Mouse (Mus musculus) CH12.LX (cell line): Measurements from ENCODE around the gene Kcnb1. TPM values are rescaled to one million over a fixed set of nuclear protein-coding genes. Genes with fewer than 3 reads are reported as not detected.

ENCODE experiments used
- DNase-seq: peaks from one replicate; pipeline ENCODE4 v3.0.0-alpha.2; 2013; ENCODE audit errors: extremely low read depth
- H3K27ac ChIP-seq: 2 replicates; pipeline ENCODE4 v1.5.1; 2012; ENCODE audit warnings: low read depth, mild to moderate bottlenecking, control low read depth, moderate library complexity; ENCODE audit not compliant: insufficient read depth
- H3K27me3 ChIP-seq: replicated peaks from 2 replicates; pipeline ENCODE3; 2012; ENCODE audit warnings: inconsistent platforms
- H3K36me3 ChIP-seq, 2 experiments: replicated peaks in 1 of 2; 2 replicates each; pipeline versions ENCODE3 to v1.6.1; 2012; ENCODE audit warnings: inconsistent platforms in 1 of 2, low read length in 1 of 2, mild to moderate bottlenecking in 1 of 2, mixed read lengths in 1 of 2, moderate library complexity in 1 of 2; ENCODE audit not compliant: control insufficient read depth in 1 of 2, insufficient read depth in 1 of 2
- H3K4me1 ChIP-seq, 2 experiments: 2 replicates each; pipeline ENCODE4 v1.6.1; 2012; ENCODE audit warnings: inconsistent platforms in 1 of 2, moderate library complexity in 1 of 2; ENCODE audit not compliant: insufficient read depth in 2 of 2, control insufficient read depth in 1 of 2
- H3K4me2 ChIP-seq: 2 replicates; pipeline ENCODE4 v1.6.1; 2012; ENCODE audit warnings: low read depth, mild to moderate bottlenecking, control low read depth; ENCODE audit not compliant: poor library complexity, insufficient read depth, severe bottlenecking
- H3K4me3 ChIP-seq, 3 experiments: fragments of 150-350 bp in 1 of 3; sonication (generic) in 1 of 3; replicated peaks in 1 of 3; 2 replicates each; pipeline versions ENCODE3 to v1.5.1; 2011 to 2012; ENCODE audit warnings: low read depth in 2 of 3, low read length in 2 of 3, mild to moderate bottlenecking in 2 of 3, moderate library complexity in 2 of 3, control low read depth in 1 of 3, improper control_type of control experiment in 1 of 3, inconsistent platforms in 1 of 3, mixed read lengths in 1 of 3; ENCODE audit not compliant: poor library complexity in 1 of 3
- H3K79me2 ChIP-seq: replicated peaks from 2 replicates; pipeline ENCODE4 v1.6.1; 2012; ENCODE audit warnings: mild to moderate bottlenecking, moderate library complexity; ENCODE audit not compliant: control insufficient read depth, poor library complexity, insufficient read depth, severe bottlenecking; ENCODE audit errors: extremely low read depth
- H3K9ac ChIP-seq: 2 replicates; pipeline ENCODE4 v1.6.1; 2012; ENCODE audit warnings: low read depth, mild to moderate bottlenecking, control low read depth, moderate library complexity; ENCODE audit not compliant: insufficient read depth
- H3K9me3 ChIP-seq: replicated peaks from 2 replicates; pipeline ENCODE3; 2012; ENCODE audit warnings: low read length, inconsistent platforms, mixed read lengths
- BHLHE40 ChIP-seq: IDR thresholded peaks from 2 replicates; pipeline ENCODE4 v1.6.1; 2011; ENCODE audit warnings: mild to moderate bottlenecking, low read depth, low read length, improper control_type of control experiment
- CHD1 ChIP-seq: IDR thresholded peaks from 2 replicates; pipeline ENCODE4 v1.6.1; 2012; ENCODE audit warnings: low read depth, low read length, improper control_type of control experiment, inconsistent platforms
- CHD2 ChIP-seq: IDR thresholded peaks from 2 replicates; pipeline ENCODE4 v1.6.1; 2011; ENCODE audit warnings: low read length, improper control_type of control experiment
- E2F4 ChIP-seq: IDR thresholded peaks from 2 replicates; pipeline ENCODE4 v1.6.1; 2011; ENCODE audit warnings: low read depth, low read length, improper control_type of control experiment; ENCODE audit not compliant: insufficient replicate concordance
- ELF1 ChIP-seq: IDR thresholded peaks from 2 replicates; pipeline ENCODE4 v1.6.1; 2014; ENCODE audit warnings: low read depth, mild to moderate bottlenecking, inconsistent platforms, low read length, improper control_type of control experiment
- ETS1 ChIP-seq: conservative IDR thresholded peaks from 2 replicates; pipeline ENCODE4 v1.6.1; 2012; ENCODE audit warnings: low read depth, mild to moderate bottlenecking, inconsistent platforms, low read length, improper control_type of control experiment, moderate library complexity
- GABPA ChIP-seq: IDR thresholded peaks from 2 replicates; pipeline ENCODE4 v1.6.1; 2012; ENCODE audit warnings: low read depth, low read length, improper control_type of control experiment, inconsistent platforms; ENCODE audit not compliant: insufficient replicate concordance
- HCFC1 ChIP-seq: IDR thresholded peaks from 2 replicates; pipeline ENCODE4 v1.6.1; 2012; ENCODE audit warnings: low read depth, mild to moderate bottlenecking, inconsistent platforms, low read length, improper control_type of control experiment
- IRF4 ChIP-seq: IDR thresholded peaks from 2 replicates; pipeline ENCODE4 v1.6.1; 2014; ENCODE audit warnings: low read depth, mild to moderate bottlenecking, inconsistent platforms, low read length, improper control_type of control experiment
- JUN ChIP-seq: IDR thresholded peaks from 2 replicates; pipeline ENCODE4 v1.6.1; 2011; ENCODE audit warnings: low read depth, mild to moderate bottlenecking, low read length, improper control_type of control experiment, moderate library complexity; ENCODE audit not compliant: insufficient read depth
- KAT2A ChIP-seq: IDR thresholded peaks from 2 replicates; pipeline ENCODE4 v1.6.1; 2012; ENCODE audit warnings: low read length, improper control_type of control experiment, inconsistent platforms; ENCODE audit not compliant: insufficient replicate concordance
- MAFK ChIP-seq: IDR thresholded peaks from 2 replicates; pipeline ENCODE4 v1.6.1; 2011; ENCODE audit warnings: low read length, improper control_type of control experiment; ENCODE audit not compliant: insufficient replicate concordance
- MAZ ChIP-seq: IDR thresholded peaks from 2 replicates; pipeline ENCODE4 v1.6.1; 2012; ENCODE audit warnings: low read depth, mild to moderate bottlenecking, inconsistent platforms, low read length, improper control_type of control experiment, moderate library complexity
- MXI1 ChIP-seq: IDR thresholded peaks from 2 replicates; pipeline ENCODE4 v1.6.1; 2011; ENCODE audit warnings: mild to moderate bottlenecking, low read depth, low read length, improper control_type of control experiment
- MYC ChIP-seq: IDR thresholded peaks from 2 replicates; pipeline ENCODE4 v1.6.1; 2011; ENCODE audit warnings: low read depth, mild to moderate bottlenecking, improper control_type of control experiment, low read length
- NRF1 ChIP-seq: IDR thresholded peaks from 2 replicates; pipeline ENCODE4 v1.6.1; 2014; ENCODE audit warnings: low read depth, mild to moderate bottlenecking, inconsistent platforms, low read length, improper control_type of control experiment, moderate library complexity
- POLR2A ChIP-seq: IDR thresholded peaks from 2 replicates; pipeline ENCODE4 v1.6.1; 2011; ENCODE audit warnings: low read depth, mild to moderate bottlenecking, improper control_type of control experiment, low read length
- POLR2AphosphoS2 ChIP-seq: IDR thresholded peaks from 2 replicates; pipeline ENCODE4 v1.6.1; 2011; ENCODE audit warnings: low read depth, low read length, improper control_type of control experiment
- RAD21 ChIP-seq: IDR thresholded peaks from 2 replicates; pipeline ENCODE4 v1.6.1; 2011; ENCODE audit warnings: low read depth, mild to moderate bottlenecking, low read length, improper control_type of control experiment, moderate library complexity
- SMC3 ChIP-seq: IDR thresholded peaks from 2 replicates; pipeline ENCODE4 v1.6.1; 2011; ENCODE audit warnings: low read depth, low read length, improper control_type of control experiment
- TCF12 ChIP-seq: IDR thresholded peaks from 2 replicates; pipeline ENCODE4 v1.6.1; 2014; ENCODE audit warnings: low read depth, mild to moderate bottlenecking, inconsistent platforms, low read length, improper control_type of control experiment
- UBTF ChIP-seq: IDR thresholded peaks from 2 replicates; pipeline ENCODE4 v1.6.1; 2012; ENCODE audit warnings: low read depth, mild to moderate bottlenecking, inconsistent platforms, low read length, improper control_type of control experiment, moderate library complexity
- ZC3H11A ChIP-seq: IDR thresholded peaks from 2 replicates; pipeline ENCODE4 v1.6.1; 2012; ENCODE audit warnings: low read depth, mild to moderate bottlenecking, inconsistent platforms, low read length, improper control_type of control experiment
- dilution Hi-C: fragments of 300-500 bp; cut with MboI; formaldehyde crosslinking; loops from 2 replicates; pipeline ENCODE4 v1.14.3; 2020; ENCODE audit warnings: low sequenced_read_pairs; ENCODE audit not compliant: extremely low pct_unique_long_range_greater_than_20kb, extremely low pct_ligation_motif_present
- in situ Hi-C: fragments of 300-500 bp; cut with MboI; formaldehyde crosslinking; loops from 3 replicates; pipeline ENCODE4 v1.14.3; 2019; ENCODE audit warnings: low sequenced_read_pairs, low pct_ligation_motif_present, low pct_unique_long_range_greater_than_20kb, mixed read lengths
- polyA plus RNA-seq: library from polyadenylated mRNA; unstranded; fragments of >175 nt; gene quantifications from 2 replicates; pipeline ENCODE4 v1.2.1, GENCODE M21; 2012; ENCODE audit warnings: low read depth; ENCODE audit not compliant: insufficient read length
- total RNA-seq, 2 experiments: library from RNA; depleted of rRNA; stranded (reverse); fragments of 300-350 nt in 1 of 2; fragments of >200 nt in 1 of 2; gene quantifications; 2 replicates each; pipeline ENCODE4 v1.2.3; 2012 to 2014

Kcnb1 gene
- total and polyA plus RNA-seq, 3 experiments = 2.5 to 6.6 (median 5.1) TPM

- DNase-seq = no peak
- Histone ChIP-seq H3K4me1 (peaks cover 0 to 9% of the 10 kb centered on the region in 2 experiments; a peak in 2 of 4 replicates), H3K27ac (no peak overlapping the region), H3K9me3 (no peaks in the 10 kb centered on the region), H3K9ac (no peak overlapping the region), H3K4me2 (no peak overlapping the region), H3K27me3 (peaks cover 14% of the 10 kb centered on the region), H3K4me3 (no peak overlapping the region), H3K79me2 (no peaks in the 10 kb centered on the region), H3K36me3 (no peaks in the 10 kb centered on the region)
- in situ Hi-C loops (loop anchor here (5.0 kb wide), 2 partner anchors 40 to 105 kb away; no protein-coding TSS in a partner anchor), dilution Hi-C loops (no loop called here)
- TF ChIP-seq MYC (no peak), CHD1 (no peak), GABPA (no peak), SMC3 (no peak), MAFK (no peak), POLR2AphosphoS2 (no peak), ETS1 (no peak), MAZ (no peak), BHLHE40 (no peak)
These were observed 77.7 kb downstream of the Kcnb1 start for GRCm38 (mm10) chr2:167112259-167112658.

- H3K4me3 ChIP-seq = no peak overlapping the region
- peaks cover 0 to 19% of the 10 kb centered on the region in 2 experiments for H3K36me3 ChIP-seq
- peaks cover 22% of the 10 kb centered on the region for H3K9me3 ChIP-seq
- no peak for TF ChIP-seq ZC3H11A
- TF ChIP-seq ELF1 = no peak
- no peak for TF ChIP-seq HCFC1
- TF ChIP-seq IRF4 = no peak
- no peak for TF ChIP-seq JUN
- TF ChIP-seq, all 38 proteins: peak for 0
- no peak for DNase-seq
- H3K79me2 ChIP-seq = no peaks in the 10 kb centered on the region
- no peak overlapping the region for H3K4me2 ChIP-seq
- no peak overlapping the region for H3K27ac ChIP-seq
- in situ Hi-C loops (no loop called here), dilution Hi-C loops (no loop called here)
- H3K4me1 ChIP-seq = peaks cover 0 to 9% of the 10 kb centered on the region in 2 experiments; a peak in 2 of 4 replicates
- H3K9ac ChIP-seq = no peak overlapping the region
- H3K27me3 ChIP-seq = peaks cover 4% of the 10 kb centered on the region
These were observed 80.4 kb downstream of the Kcnb1 start for GRCm38 (mm10) chr2:167109506-167109905.

GRCm38 (mm10) chr2:167103546-167103945 lies 86.4 kb downstream of the Kcnb1 start:
- no peak overlapping the region for H3K9ac ChIP-seq
- no peaks in the 10 kb centered on the region for H3K79me2 ChIP-seq
- H3K4me2 ChIP-seq = no peak overlapping the region
- TF ChIP-seq TCF12 = no peak
- TF ChIP-seq POLR2A = no peak
- TF ChIP-seq E2F4 = no peak
- TF ChIP-seq POLR2AphosphoS2 = no peak
- TF ChIP-seq MYC = no peak
- no peak for TF ChIP-seq KAT2A
- TF ChIP-seq MXI1 = no peak
- no peak for TF ChIP-seq SMC3
- TF ChIP-seq MAZ = no peak
- no peak for TF ChIP-seq CHD2
- TF ChIP-seq NRF1 = no peak
- TF ChIP-seq RAD21 = no peak
- TF ChIP-seq UBTF = no peak
- no peak for TF ChIP-seq CHD1
- no peak overlapping the region for H3K27ac ChIP-seq
- no peak for DNase-seq
- H3K36me3 ChIP-seq = peaks cover 0 to 31% of the 10 kb centered on the region in 2 experiments
- peaks cover 25% of the 10 kb centered on the region for H3K9me3 ChIP-seq
- H3K4me1 ChIP-seq = peaks cover 8 to 25% of the 10 kb centered on the region in 2 experiments
- H3K27me3 ChIP-seq = no peaks in the 10 kb centered on the region
- H3K4me3 ChIP-seq = no peak overlapping the region
- dilution Hi-C loops = no loop called here
- in situ Hi-C loops = no loop called here
